Mouse (Mus musculus): ENCODE measurements at regions not wholly inside any gene's neighbourhood (a gene's known extent, or its start where the extent isn't known, plus 50 kb on each side); places are given as distances from the start of the nearest gene placed in this dataset.

- ATAC-seq (ENCODE audit: low read depth) = no peak
- Histone ChIP-seq H3K27ac (ENCODE audit: low read length) (no peak overlapping the region), H3K4me1 (ENCODE audit: control insufficient read depth, low read depth, low read length) (no peaks in the 10 kb centered on the region), H3K27me3 (ENCODE audit: control insufficient read depth, insufficient read depth, low read depth, low read length) (no peaks in the 10 kb centered on the region), H3K9me3 (replicated peaks; ENCODE audit: control insufficient read depth, low read length) (no peaks in the 10 kb centered on the region), H3K36me3 (ENCODE audit: control insufficient read depth, insufficient read depth) (no peaks in the 10 kb centered on the region), H3K4me2 (ENCODE audit: low read depth, low read length) (no peak overlapping the region), H3K4me3 (ENCODE audit: low read depth, low read length) (no peak overlapping the region), H3K9ac (ENCODE audit: low read depth, low read length) (no peak overlapping the region)
- 35% methylated on average over 2 of the region's 2 CpGs for WGBS (ENCODE audit: insufficient replicate concordance)
These were observed 163.2 kb upstream of the Sesn3 start for GRCm38 (mm10) chr9:14111713-14112112.

GRCm38 (mm10) chr9:14115521-14115920 is 159.3 kb upstream of the Sesn3 start:
- Histone ChIP-seq H3K9me3 (replicated peaks; ENCODE audit: control insufficient read depth, low read length) (no peaks in the 10 kb centered on the region), H3K4me3 (ENCODE audit: low read depth, low read length) (no peak overlapping the region), H3K4me2 (ENCODE audit: low read depth, low read length) (no peak overlapping the region), H3K9ac (ENCODE audit: low read depth, low read length) (no peak overlapping the region), H3K27me3 (ENCODE audit: control insufficient read depth, insufficient read depth, low read depth, low read length) (no peaks in the 10 kb centered on the region), H3K27ac (ENCODE audit: low read length) (no peak overlapping the region), H3K36me3 (ENCODE audit: control insufficient read depth, insufficient read depth) (no peaks in the 10 kb centered on the region), H3K4me1 (ENCODE audit: control insufficient read depth, low read depth, low read length) (no peaks in the 10 kb centered on the region)
- no peak for ATAC-seq (ENCODE audit: low read depth)
- 18% methylated on average over 3 of the region's 3 CpGs for WGBS (ENCODE audit: insufficient replicate concordance)

- ATAC-seq (ENCODE audit: low read depth) = no peak
- no peaks in the 10 kb centered on the region for H3K27me3 ChIP-seq (ENCODE audit: control insufficient read depth, insufficient read depth, low read depth, low read length)
- H3K4me1 ChIP-seq (ENCODE audit: control insufficient read depth, low read depth, low read length) = no peaks in the 10 kb centered on the region
- WGBS (ENCODE audit: insufficient replicate concordance) = 45% methylated on average over 8 of the region's 8 CpGs
- H3K36me3 ChIP-seq (ENCODE audit: control insufficient read depth, insufficient read depth) = no peaks in the 10 kb centered on the region
- H3K4me2 ChIP-seq (ENCODE audit: low read depth, low read length) = no peak overlapping the region
- H3K4me3 ChIP-seq (ENCODE audit: low read depth, low read length) = no peak overlapping the region
- no peak overlapping the region for H3K9ac ChIP-seq (ENCODE audit: low read depth, low read length)
- H3K27ac ChIP-seq (ENCODE audit: low read length) = no peak overlapping the region
- no peaks in the 10 kb centered on the region for H3K9me3 ChIP-seq (replicated peaks; ENCODE audit: control insufficient read depth, low read length)
These were observed 158.6 kb upstream of the Sesn3 start for GRCm38 (mm10) chr9:14116097-14116840.

- H3K36me3 ChIP-seq (ENCODE audit: control insufficient read depth, insufficient read depth) = no peaks in the 10 kb centered on the region
- ATAC-seq (ENCODE audit: low read depth) = no peak
- 67% methylated on average over 5 of the region's 5 CpGs for WGBS (ENCODE audit: insufficient replicate concordance)
- H3K9me3 ChIP-seq (replicated peaks; ENCODE audit: control insufficient read depth, low read length) = no peaks in the 10 kb centered on the region
- H3K4me3 ChIP-seq (ENCODE audit: low read depth, low read length) = no peak overlapping the region
- no peak overlapping the region for H3K27ac ChIP-seq (ENCODE audit: low read length)
- no peaks in the 10 kb centered on the region for H3K4me1 ChIP-seq (ENCODE audit: control insufficient read depth, low read depth, low read length)
- no peak overlapping the region for H3K9ac ChIP-seq (ENCODE audit: low read depth, low read length)
- no peaks in the 10 kb centered on the region for H3K27me3 ChIP-seq (ENCODE audit: control insufficient read depth, insufficient read depth, low read depth, low read length)
- no peak overlapping the region for H3K4me2 ChIP-seq (ENCODE audit: low read depth, low read length)
These were observed 141.5 kb upstream of the Sesn3 start for GRCm38 (mm10) chr9:14133372-14133771.

GRCm38 (mm10) chr9:14134894-14135450 is 139.9 kb upstream of the Sesn3 start:
- ATAC-seq (ENCODE audit: low read depth) = no peak
- no peaks in the 10 kb centered on the region for H3K36me3 ChIP-seq (ENCODE audit: control insufficient read depth, insufficient read depth)
- 46% methylated on average over 6 of the region's 6 CpGs for WGBS (ENCODE audit: insufficient replicate concordance)
- H3K4me2 ChIP-seq (ENCODE audit: low read depth, low read length) = no peak overlapping the region
- no peaks in the 10 kb centered on the region for H3K27me3 ChIP-seq (ENCODE audit: control insufficient read depth, insufficient read depth, low read depth, low read length)
- no peak overlapping the region for H3K4me3 ChIP-seq (ENCODE audit: low read depth, low read length)
- H3K27ac ChIP-seq (ENCODE audit: low read length) = no peak overlapping the region
- no peaks in the 10 kb centered on the region for H3K4me1 ChIP-seq (ENCODE audit: control insufficient read depth, low read depth, low read length)
- no peak overlapping the region for H3K9ac ChIP-seq (ENCODE audit: low read depth, low read length)
- H3K9me3 ChIP-seq (replicated peaks; ENCODE audit: control insufficient read depth, low read length) = no peaks in the 10 kb centered on the region

GRCm38 (mm10) chr9:14141321-14141720 is 133.5 kb upstream of the Sesn3 start:
- H3K4me1 ChIP-seq (ENCODE audit: control insufficient read depth, low read depth, low read length) = no peaks in the 10 kb centered on the region
- H3K4me3 ChIP-seq (ENCODE audit: low read depth, low read length) = no peak overlapping the region
- H3K27me3 ChIP-seq (ENCODE audit: control insufficient read depth, insufficient read depth, low read depth, low read length) = no peaks in the 10 kb centered on the region
- WGBS (ENCODE audit: insufficient replicate concordance) = 68% methylated on average over 4 of the region's 4 CpGs
- no peaks in the 10 kb centered on the region for H3K9me3 ChIP-seq (replicated peaks; ENCODE audit: control insufficient read depth, low read length)
- H3K4me2 ChIP-seq (ENCODE audit: low read depth, low read length) = no peak overlapping the region
- no peak overlapping the region for H3K9ac ChIP-seq (ENCODE audit: low read depth, low read length)
- no peaks in the 10 kb centered on the region for H3K36me3 ChIP-seq (ENCODE audit: control insufficient read depth, insufficient read depth)
- H3K27ac ChIP-seq (ENCODE audit: low read length) = no peak overlapping the region
- ATAC-seq (ENCODE audit: low read depth) = no peak

GRCm38 (mm10) chr9:14143988-14144387 is 130.9 kb upstream of the Sesn3 start:
- Histone ChIP-seq H3K36me3 (ENCODE audit: control insufficient read depth, insufficient read depth) (no peaks in the 10 kb centered on the region), H3K4me3 (ENCODE audit: low read depth, low read length) (no peak overlapping the region), H3K4me1 (ENCODE audit: control insufficient read depth, low read depth, low read length) (no peaks in the 10 kb centered on the region), H3K9ac (ENCODE audit: low read depth, low read length) (no peak overlapping the region), H3K27me3 (ENCODE audit: control insufficient read depth, insufficient read depth, low read depth, low read length) (no peaks in the 10 kb centered on the region), H3K4me2 (ENCODE audit: low read depth, low read length) (no peak overlapping the region), H3K9me3 (replicated peaks; ENCODE audit: control insufficient read depth, low read length) (no peaks in the 10 kb centered on the region), H3K27ac (ENCODE audit: low read length) (no peak overlapping the region)
- ATAC-seq (ENCODE audit: low read depth) = no peak
- 23% methylated on average over 2 of the region's 2 CpGs for WGBS (ENCODE audit: insufficient replicate concordance)

GRCm38 (mm10) chr9:14147088-14147487 is 127.8 kb upstream of the Sesn3 start:
- H3K4me3 ChIP-seq (ENCODE audit: low read depth, low read length) = no peak overlapping the region
- H3K36me3 ChIP-seq (ENCODE audit: control insufficient read depth, insufficient read depth) = no peaks in the 10 kb centered on the region
- no peaks in the 10 kb centered on the region for H3K4me1 ChIP-seq (ENCODE audit: control insufficient read depth, low read depth, low read length)
- no peak overlapping the region for H3K27ac ChIP-seq (ENCODE audit: low read length)
- WGBS (ENCODE audit: insufficient replicate concordance) = 26% methylated on average over 7 of the region's 7 CpGs
- H3K9me3 ChIP-seq (replicated peaks; ENCODE audit: control insufficient read depth, low read length) = no peaks in the 10 kb centered on the region
- no peak overlapping the region for H3K4me2 ChIP-seq (ENCODE audit: low read depth, low read length)
- no peak for ATAC-seq (ENCODE audit: low read depth)
- no peaks in the 10 kb centered on the region for H3K27me3 ChIP-seq (ENCODE audit: control insufficient read depth, insufficient read depth, low read depth, low read length)
- no peak overlapping the region for H3K9ac ChIP-seq (ENCODE audit: low read depth, low read length)

GRCm38 (mm10) chr9:14147731-14148130 is 127.1 kb upstream of the Sesn3 start:
- Histone ChIP-seq H3K36me3 (ENCODE audit: control insufficient read depth, insufficient read depth) (no peaks in the 10 kb centered on the region), H3K9ac (ENCODE audit: low read depth, low read length) (no peak overlapping the region), H3K4me3 (ENCODE audit: low read depth, low read length) (no peak overlapping the region), H3K27ac (ENCODE audit: low read length) (no peak overlapping the region), H3K4me1 (ENCODE audit: control insufficient read depth, low read depth, low read length) (no peaks in the 10 kb centered on the region), H3K27me3 (ENCODE audit: control insufficient read depth, insufficient read depth, low read depth, low read length) (no peaks in the 10 kb centered on the region), H3K9me3 (replicated peaks; ENCODE audit: control insufficient read depth, low read length) (no peaks in the 10 kb centered on the region), H3K4me2 (ENCODE audit: low read depth, low read length) (no peak overlapping the region)
- 54% methylated on average over 4 of the region's 4 CpGs for WGBS (ENCODE audit: insufficient replicate concordance)
- no peak for ATAC-seq (ENCODE audit: low read depth)
